Mouse (Mus musculus) midbrain, embryonic 12.5 days (tissue): ENCODE measurements around the gene Ndufb8. TPM values are rescaled to one million over a fixed set of nuclear protein-coding genes. Genes with fewer than 3 reads are reported as not detected.

Experiments used
- ATAC-seq: fragments of 200-750 bp; cut with Nextera tagmentation; 2 replicates; pipeline ENCODE4 v1.8.0; 2017; ENCODE audit warnings: low read depth, moderate TSS enrichment, moderate library complexity; ENCODE audit not compliant: low FRiP score
- H3K27ac ChIP-seq: fragments of 300-500 bp; sonication (generic); replicated peaks from 2 replicates; pipeline ENCODE4 v1.5.1; 2016; ENCODE audit warnings: mild to moderate bottlenecking
- H3K27me3 ChIP-seq: fragments of 300-500 bp; sonication (generic); 2 replicates; pipeline ENCODE4 v1.6.1; 2016; ENCODE audit warnings: mild to moderate bottlenecking
- H3K36me3 ChIP-seq: fragments of 300-500 bp; sonication (generic); 2 replicates; pipeline ENCODE4 v1.6.1; 2016
- H3K4me1 ChIP-seq: fragments of 300-500 bp; sonication (generic); 2 replicates; pipeline ENCODE4 v1.6.1; 2016
- H3K4me2 ChIP-seq: fragments of 300-500 bp; sonication (generic); replicated peaks from 2 replicates; pipeline ENCODE4 v1.6.1; 2016; ENCODE audit warnings: mild to moderate bottlenecking, moderate library complexity
- H3K4me3 ChIP-seq: fragments of 300-500 bp; sonication (generic); 2 replicates; pipeline ENCODE4 v1.5.1; 2016; ENCODE audit warnings: mild to moderate bottlenecking
- H3K9ac ChIP-seq: fragments of 300-500 bp; sonication (generic); replicated peaks from 2 replicates; pipeline ENCODE4 v1.6.1; 2016; ENCODE audit warnings: mild to moderate bottlenecking, moderate library complexity
- H3K9me3 ChIP-seq: fragments of 300-500 bp; sonication (generic); 2 replicates; pipeline ENCODE4 v1.6.1; 2016; ENCODE audit warnings: mild to moderate bottlenecking
- WGBS: fragments of 180-500 bp; shearing (Covaris S2); methylation state at CpG from one replicate; pipeline ENCODE4 v1.1.7; 2016; 5-methylcytosine and 5-hydroxymethylcytosine counted together
- polyA plus RNA-seq: library from polyadenylated mRNA; unstranded; fragments of >200 nt; fragmentation: Nextera tagmentation; extraction: Ambion mirVana; gene quantifications from 2 replicates; pipeline ENCODE4 v1.2.1, GENCODE M21; 2016

Gene Ndufb8
- polyA plus RNA-seq, 1 experiment from 2014 or later, result 436 TPM

DNA sequence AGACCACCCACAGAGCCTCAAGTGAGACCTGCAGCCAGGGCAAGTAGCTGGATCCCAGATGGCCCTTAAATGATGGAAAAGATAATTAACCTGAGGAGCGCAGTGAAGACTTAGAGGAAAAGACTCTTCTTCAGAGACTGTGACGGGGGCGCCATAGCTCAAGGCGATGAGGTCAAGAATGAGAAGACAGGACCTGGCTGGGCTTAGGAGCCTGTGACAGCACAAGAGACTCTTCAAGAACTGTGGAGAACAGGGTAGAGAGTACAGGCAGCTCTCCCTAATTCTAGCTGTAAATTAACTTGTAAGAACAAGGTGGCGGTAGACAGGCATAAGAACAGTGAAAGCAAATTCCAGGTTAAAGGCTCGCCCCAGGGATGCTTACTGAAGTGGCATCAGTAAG, 53.3 kb downstream of the Ndufb8 start:
- ATAC-seq, result no peak
- 86% methylated on average over 6 of the region's 6 CpGs for WGBS
- no peak overlapping the region for H3K9ac ChIP-seq

DNA sequence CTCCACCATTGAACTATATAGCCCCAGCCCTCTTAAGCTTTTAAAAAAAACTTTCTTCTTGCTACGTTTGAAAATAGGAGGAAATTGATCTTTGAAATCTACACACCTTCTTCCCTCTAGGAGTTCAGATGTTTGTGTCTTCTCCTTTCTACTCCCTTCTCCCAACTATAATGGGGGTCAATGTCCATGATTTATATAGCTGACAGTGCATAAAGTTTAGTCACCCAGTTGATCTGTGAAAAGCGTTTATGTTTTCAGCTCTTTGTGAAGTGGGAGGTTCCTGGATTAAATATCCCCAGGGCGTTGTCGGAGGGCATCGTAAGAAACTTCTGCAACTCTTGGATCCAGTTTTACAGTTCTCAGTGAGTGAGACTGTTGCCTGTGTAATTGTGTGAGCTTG, 55.0 kb downstream of the Ndufb8 start:
- Histone ChIP-seq H3K36me3 (no peaks in the 10 kb centered on the region), H3K27ac (no peak overlapping the region), H3K4me2 (no peak overlapping the region), H3K4me1 (no peaks in the 10 kb centered on the region), H3K9ac (no peak overlapping the region), H3K27me3 (peaks cover 100% of the 10 kb centered on the region), H3K9me3 (no peaks in the 10 kb centered on the region), H3K4me3 (no peak overlapping the region)
- 41% methylated on average over 5 of the region's 5 CpGs for WGBS
- ATAC-seq, result no peak

More for the DNA sequence above, 53.3 kb downstream of the Ndufb8 start:
- no peaks in the 10 kb centered on the region for H3K36me3 ChIP-seq
- H3K9me3 ChIP-seq, result no peaks in the 10 kb centered on the region
- H3K27ac ChIP-seq, result no peak overlapping the region
- H3K27me3 ChIP-seq, result peaks cover 100% of the 10 kb centered on the region
- H3K4me2 ChIP-seq, result no peak overlapping the region
- no peaks in the 10 kb centered on the region for H3K4me1 ChIP-seq
- H3K4me3 ChIP-seq, result no peak overlapping the region

DNA sequence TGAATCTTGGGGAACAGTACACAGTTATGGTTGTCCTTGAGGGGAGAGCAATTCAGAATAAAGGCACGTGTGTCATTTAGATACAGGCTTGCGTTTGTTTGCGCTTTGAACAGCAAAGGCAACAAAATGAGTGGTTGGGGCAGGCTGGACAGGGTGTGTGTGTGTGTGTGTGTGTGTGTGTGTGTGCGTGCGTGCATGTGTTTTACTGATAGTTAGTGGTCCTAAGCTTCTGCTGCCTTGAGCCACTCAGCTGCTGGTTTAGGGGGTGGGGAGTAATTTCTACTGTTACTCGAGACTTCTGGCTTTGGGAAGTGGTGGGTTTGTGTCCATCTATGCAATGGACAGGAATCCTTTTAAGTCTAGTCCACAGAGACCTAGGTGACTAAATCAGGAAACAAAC, 56.3 kb downstream of the Ndufb8 start:
- H3K4me1 ChIP-seq, result no peaks in the 10 kb centered on the region
- peaks cover 100% of the 10 kb centered on the region for H3K27me3 ChIP-seq
- H3K4me3 ChIP-seq, result no peak overlapping the region
- no peak overlapping the region for H3K9ac ChIP-seq
- 64% methylated on average over 6 of the region's 6 CpGs for WGBS
- no peak overlapping the region for H3K27ac ChIP-seq
- H3K9me3 ChIP-seq, result no peaks in the 10 kb centered on the region
- no peaks in the 10 kb centered on the region for H3K36me3 ChIP-seq
- no peak overlapping the region for H3K4me2 ChIP-seq
- ATAC-seq, result no peak

Other genes with a start within 250 kb of the Ndufb8 start
- 0.10 and 0.11 TPM in 2 replicates for gene Scd4, start 222.3 kb downstream of the Ndufb8 start, polyA plus RNA-seq
- gene Scd1, start 147.6 kb downstream of the Ndufb8 start, polyA plus RNA-seq, result 11.1 and 11.9 TPM in 2 replicates
- gene Wnt8b, start 62.0 kb downstream of the Ndufb8 start, polyA plus RNA-seq, result 11.3 and 11.6 TPM in 2 replicates
- gene Sec31b, start 9.6 kb downstream of the Ndufb8 start, polyA plus RNA-seq, result 0.47 and 0.54 TPM in 2 replicates
- gene Gm20538, start 2.6 kb downstream of the Ndufb8 start, polyA plus RNA-seq, result not detected in 2 replicates
- 43.5 and 45.6 TPM in 2 replicates for gene Hif1an, start 7.4 kb upstream of the Ndufb8 start, polyA plus RNA-seq
- gene Pax2, start 200.6 kb upstream of the Ndufb8 start, polyA plus RNA-seq, result 0.32 and 0.33 TPM in 2 replicates